Mouse (Mus musculus): ENCODE results near the gene Gm28043.
"Not testable (repeated sequence)": the region's sequence is repeated elsewhere in the genome, so short reads cannot be mapped to it uniquely, and the experiment has no call there.

The Gm28043 gene

GRCm38 (mm10) chr17:29682261-29682660, 67.6 kb downstream of the Gm28043 start:
- DNase-seq: no peak

GRCm38 (mm10) chr17:29683127-29683526, 68.5 kb downstream of the Gm28043 start:
- DNase-seq: peak; percentile 95

- DNase-seq: no peak
Observed at GRCm38 (mm10) chr17:29684275-29684674, 69.6 kb downstream of the Gm28043 start.

- no peak for DNase-seq
Observed at GRCm38 (mm10) chr17:29686771-29687170, 72.1 kb downstream of the Gm28043 start.

GRCm38 (mm10) chr17:29687373-29687772, 72.7 kb downstream of the Gm28043 start:
- no peak for DNase-seq

GRCm38 (mm10) chr17:29688610-29689009, 73.9 kb downstream of the Gm28043 start:
- DNase-seq: no peak

GRCm38 (mm10) chr17:29690257-29690656, 75.6 kb downstream of the Gm28043 start:
- DNase-seq: no peak

- no peak for DNase-seq
Observed at GRCm38 (mm10) chr17:29692827-29693226, 78.2 kb downstream of the Gm28043 start.

GRCm38 (mm10) chr17:29693571-29693970, 78.9 kb downstream of the Gm28043 start:
- DNase-seq: no peak

GRCm38 (mm10) chr17:29694516-29694915, 79.8 kb downstream of the Gm28043 start:
- DNase-seq: no peak

- DNase-seq: no peak
Observed at GRCm38 (mm10) chr17:29696940-29697339, 82.3 kb downstream of the Gm28043 start.

GRCm38 (mm10) chr17:29698421-29698820, 83.7 kb downstream of the Gm28043 start:
- DNase-seq: no peak

- DNase-seq: no peak
Observed at GRCm38 (mm10) chr17:29700573-29700972, 85.9 kb downstream of the Gm28043 start.

- DNase-seq: no peak
Observed at GRCm38 (mm10) chr17:29702938-29703710, 88.4 kb downstream of the Gm28043 start.

- no peak for DNase-seq
Observed at GRCm38 (mm10) chr17:29704781-29705180, 90.1 kb downstream of the Gm28043 start.

- DNase-seq: no peak
Observed at GRCm38 (mm10) chr17:29705881-29706280, 91.2 kb downstream of the Gm28043 start.

GRCm38 (mm10) chr17:29706981-29707545, 92.4 kb downstream of the Gm28043 start:
- DNase-seq: no peak

GRCm38 (mm10) chr17:29708783-29709182, 94.1 kb downstream of the Gm28043 start:
- DNase-seq: no peak

GRCm38 (mm10) chr17:29710562-29711044, 95.9 kb downstream of the Gm28043 start:
- no peak for DNase-seq

- no peak for DNase-seq
Observed at GRCm38 (mm10) chr17:29711076-29711744, 96.5 kb downstream of the Gm28043 start.

- no peak for DNase-seq
Observed at GRCm38 (mm10) chr17:29711745-29712431, 97.2 kb downstream of the Gm28043 start.

GRCm38 (mm10) chr17:29712565-29712964, 97.9 kb downstream of the Gm28043 start:
- DNase-seq: no peak

GRCm38 (mm10) chr17:29713734-29714133, 99.1 kb downstream of the Gm28043 start:
- DNase-seq: not testable (repeated sequence)
